ENCODE assay signal across 11 mouse cellular contexts in the genomic region with DNA sequence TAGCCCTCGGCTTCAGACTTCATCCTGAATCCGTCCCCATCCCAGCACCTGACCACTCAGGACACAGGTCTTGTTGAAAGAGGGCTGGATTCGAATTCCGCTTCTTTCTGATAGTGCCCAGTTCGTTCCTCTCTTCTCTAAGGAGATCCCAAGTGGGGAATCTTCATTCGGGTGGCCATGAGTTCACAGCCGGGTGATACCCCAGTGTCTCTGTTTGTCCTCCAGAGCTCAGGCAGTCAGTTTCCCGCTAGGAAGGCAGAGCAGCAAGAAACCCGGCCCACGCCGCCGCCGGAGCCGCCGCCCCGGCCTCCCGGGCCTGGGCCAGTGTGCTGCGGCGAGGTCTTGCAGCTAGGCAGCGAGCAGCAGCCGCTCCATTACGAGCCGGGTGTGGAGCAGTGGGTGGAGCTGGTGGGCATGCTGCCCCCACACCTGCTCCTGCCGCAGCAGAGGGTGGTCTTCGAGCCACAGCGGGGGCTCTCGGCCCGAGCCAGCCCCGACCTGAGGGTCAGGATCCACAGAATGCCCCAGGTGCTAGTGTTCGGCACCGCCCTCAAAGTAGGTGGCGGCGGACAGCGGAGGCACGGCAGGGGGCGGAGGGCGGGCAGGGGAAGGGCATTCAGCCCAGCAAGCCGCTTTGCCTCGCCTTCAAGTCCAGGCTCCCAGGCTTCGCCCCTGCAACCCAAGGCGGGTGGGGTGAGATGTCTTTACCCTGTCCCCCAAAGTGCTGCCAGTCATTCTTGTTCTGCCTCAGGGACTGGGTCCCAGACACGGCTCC. TPM values are rescaled to one million over a fixed set of nuclear protein-coding genes. Genes with fewer than 3 reads are reported as not detected.
DNase-seq lines count a peak whose midpoint lies in the region; ATAC-seq and TF ChIP-seq lines count a peak whose summit lies in the region.
"Had no signal": no experiment of that assay in that cellular context is flagged by ENCODE, and none has a peak within 500 bp of the region (broad histone marks: within the 10 kb centered on the region; RNA-seq: fewer than 3 reads in every experiment).

No protein-coding gene starts in this region.

- H3K9me3 ChIP-seq in heart, embryonic 14.5 days (ENCODE audit: control insufficient read depth, low read length) = no peaks in the 10 kb centered on the region
- no peaks in the 10 kb centered on the region for H3K9me3 ChIP-seq in hindbrain, embryonic 11.5 days (ENCODE audit: control insufficient read depth, low read length)
- no peaks in the 10 kb centered on the region for H3K9me3 ChIP-seq in limb, embryonic 14.5 days (ENCODE audit: control insufficient read depth, low read length)

- peaks cover 83% of the 10 kb centered on the region for H3K36me3 ChIP-seq in heart, embryonic 14.5 days (ENCODE audit: control insufficient read depth, insufficient read depth, low read length)
- H3K36me3 ChIP-seq in hindbrain, embryonic 11.5 days (ENCODE audit: control insufficient read depth, insufficient read depth, low read length) = 0 out of 2 replicates have a peak, but pooled peaks cover 5% of the 10 kb centered on the region
- peaks cover 87% of the 10 kb centered on the region for H3K36me3 ChIP-seq in limb, embryonic 14.5 days (ENCODE audit: control insufficient read depth, insufficient read depth, low read length)

- TF ChIP-seq POLR2A in limb, embryonic 14.5 days (IDR thresholded peaks at IDR 0.05; ENCODE audit: borderline replicate concordance, extremely low read depth, insufficient read depth, insufficient read length) = no peak

- H3K4me2 ChIP-seq in heart, embryonic 14.5 days (ENCODE audit: low read length) = peak overlapping the region; percentile 32
- peak overlapping the region; percentile 3; the same call in 1 of the 2 replicates for H3K4me2 ChIP-seq in hindbrain, embryonic 11.5 days (replicated peaks; ENCODE audit: low read depth, low read length)
- peak overlapping the region; percentile 18; the same call in 1 of the 2 replicates for H3K4me2 ChIP-seq in limb, embryonic 14.5 days (replicated peaks; ENCODE audit: low read depth, low read length, severe bottlenecking)

- DNase-seq in heart, postnatal 14 days = no peak
- DNase-seq in R1 (ENCODE audit: low read depth, low spot score) = peak; percentile 42
- DNase-seq in hindbrain, embryonic 11.5 days (ENCODE audit: low spot score) = peak; percentile 16
- no peak for DNase-seq in limb, embryonic 14.5 days (ENCODE audit: low spot score)
- no peak for DNase-seq in left cerebral cortex, postnatal 14 days (ENCODE audit: low spot score in 2 of 2)
- no peak for DNase-seq in adrenal gland, adult 8-10 months

- no peak for ATAC-seq in heart, embryonic 14.5 days (ENCODE audit: insufficient number of reproducible peaks, insufficient read depth, low FRiP score, low read depth)
- no peak for ATAC-seq in hindbrain, embryonic 11.5 days (ENCODE audit: low FRiP score)
- peak; percentile 19; the same call in 1 of the 2 replicates for ATAC-seq in limb, embryonic 14.5 days (ENCODE audit: low FRiP score, low read depth)
- ATAC-seq in inflammation-experienced regulatory T-cells, adult 6 months = no peak

- H3K27me3 ChIP-seq in heart, embryonic 14.5 days (ENCODE audit: control insufficient read depth, insufficient read depth, low read length) = no peaks in the 10 kb centered on the region
- no peaks in the 10 kb centered on the region for H3K27me3 ChIP-seq in hindbrain, embryonic 11.5 days (ENCODE audit: control insufficient read depth, insufficient read depth, low read length)
- no peaks in the 10 kb centered on the region for H3K27me3 ChIP-seq in limb, embryonic 14.5 days (ENCODE audit: control insufficient read depth, insufficient read depth, low read length)

- no peaks in the 10 kb centered on the region; a peak in 1 of 4 replicates for H3K4me1 ChIP-seq in heart, embryonic 14.5 days (ENCODE audit: control insufficient read depth in 2 of 2, insufficient read depth in 2 of 2, low read length in 2 of 2)
- H3K4me1 ChIP-seq in hindbrain, embryonic 11.5 days (replicated peaks; ENCODE audit: control insufficient read depth, insufficient read depth, low read length) = peaks cover 3% of the 10 kb centered on the region; the same call in 1 of the 2 replicates
- no peaks in the 10 kb centered on the region for H3K4me1 ChIP-seq in limb, embryonic 14.5 days (ENCODE audit: control insufficient read depth, insufficient read depth, low read length)

- no peak overlapping the region for H3K4me3 ChIP-seq in heart, embryonic 14.5 days (ENCODE audit: control insufficient read depth in 1 of 2, insufficient read depth in 1 of 2, low read depth in 1 of 2, low read length in 2 of 2)
- no peak overlapping the region for H3K4me3 ChIP-seq in hindbrain, embryonic 11.5 days (ENCODE audit: low read depth, low read length)
- H3K4me3 ChIP-seq in limb, embryonic 14.5 days (replicated peaks; ENCODE audit: low read length) = no peak overlapping the region

- WGBS in heart, embryonic 14.5 days = 55% methylated on average over 42 of the region's 42 CpGs
- 29% methylated on average over 40 of the region's 42 CpGs for WGBS in hindbrain, embryonic 11.5 days
- 32% methylated on average over 40 of the region's 42 CpGs for WGBS in limb, embryonic 14.5 days

- intact Hi-C loops in heart, postnatal 14 days (cut with DNase I) = no loop called here
- intact Hi-C loops in left cerebral cortex, postnatal 14 days (cut with DNase I) = no loop called here

- no peak overlapping the region for H3K27ac ChIP-seq in heart, embryonic 14.5 days (replicated peaks in 1 of 2; ENCODE audit: control insufficient read depth in 1 of 2, insufficient read depth in 1 of 2, low read depth in 2 of 2, low read length in 2 of 2)
- H3K27ac ChIP-seq in hindbrain, embryonic 11.5 days (ENCODE audit: low read depth, low read length) = no peak overlapping the region
- no peak overlapping the region for H3K27ac ChIP-seq in limb, embryonic 14.5 days (replicated peaks; ENCODE audit: low read depth, low read length)
- H3K27ac ChIP-seq: macrophage had no signal

- no peak overlapping the region for H3K9ac ChIP-seq in heart, embryonic 14.5 days (ENCODE audit: low read length)
- no peak overlapping the region for H3K9ac ChIP-seq in hindbrain, embryonic 11.5 days (ENCODE audit: low read depth, low read length)
- H3K9ac ChIP-seq in limb, embryonic 14.5 days (ENCODE audit: low read depth, low read length, severe bottlenecking) = peak overlapping the region; percentile 4; the same call in 1 of the 2 replicates

RNA-seq across cellular contexts. Expression of a gene that starts 17.9 kb away (rescaled TPM):
- polyA plus RNA-seq in heart, embryonic 14.5 days (2014; fragmentation: Nextera tagmentation; extraction: Ambion mirVana) = 6.1 and 6.3 TPM in 2 replicates
- 10 to 100 TPM; 12.2 to 12.7 TPM for total RNA-seq in heart, postnatal 14 days (2021)
- 5.5 and 8.8 TPM in 2 replicates for polyA plus RNA-seq in hindbrain, embryonic 11.5 days (2014; fragmentation: Nextera tagmentation; extraction: Ambion mirVana)
- 30.4 and 39.4 TPM in 2 replicates for polyA plus RNA-seq in limb, embryonic 14.5 days (2012; rRNA removed)
- 9.8 and 12.8 TPM in 2 replicates for polyA plus RNA-seq in limb, embryonic 14.5 days (2014; fragmentation: Nextera tagmentation; extraction: Ambion mirVana)
- total RNA-seq in left cerebral cortex, postnatal 14 days (2021) = 10 to 100 TPM; 18.5 to 21.1 TPM
- total RNA-seq in adrenal gland, adult 8-10 months (2022) = 10 to 100 TPM; 16.8 to 25.2 (median 20.5) TPM
- polyA plus RNA-seq in inflammation-experienced regulatory T-cells, adult 6 months (2017; shearing (Covaris generic)) = 10 to 100 TPM in 2 of 3 experiments, 1 to 10 TPM in 1; 9.4 to 13.2 (median 13.2) TPM

RNA-seq across cellular contexts. Expression of a gene that starts 19.6 kb away (rescaled TPM):
- 1.1 and 1.6 TPM in 2 replicates for polyA plus RNA-seq in heart, embryonic 14.5 days (2014; fragmentation: Nextera tagmentation; extraction: Ambion mirVana)
- total RNA-seq in heart, postnatal 14 days (2021) = 1 to 10 TPM; 2.6 to 3.3 TPM
- 2.0 and 2.2 TPM in 2 replicates for polyA plus RNA-seq in hindbrain, embryonic 11.5 days (2014; fragmentation: Nextera tagmentation; extraction: Ambion mirVana)
- 2.2 and 2.6 TPM in 2 replicates for polyA plus RNA-seq in limb, embryonic 14.5 days (2012; rRNA removed)
- 2.0 and 2.1 TPM in 2 replicates for polyA plus RNA-seq in limb, embryonic 14.5 days (2014; fragmentation: Nextera tagmentation; extraction: Ambion mirVana)
- total RNA-seq in left cerebral cortex, postnatal 14 days (2021) = 1 to 10 TPM; 3.9 to 4.0 TPM
- total RNA-seq in adrenal gland, adult 8-10 months (2022) = 1 to 10 TPM; 2.9 to 5.9 (median 4.2) TPM
- 1 to 10 TPM in 1 of 3 experiments, under 1 TPM in 2; 0.53 to 1.4 (median 0.91) TPM for polyA plus RNA-seq in inflammation-experienced regulatory T-cells, adult 6 months (2017; shearing (Covaris generic))

RNA-seq across cellular contexts. Expression of a gene that starts 20.0 kb away (rescaled TPM):
- polyA plus RNA-seq in heart, embryonic 14.5 days (2014; fragmentation: Nextera tagmentation; extraction: Ambion mirVana) = 6.3 and 6.4 TPM in 2 replicates
- total RNA-seq in heart, postnatal 14 days (2021) = 1 to 10 TPM; 9.7 to 9.8 TPM
- polyA plus RNA-seq in hindbrain, embryonic 11.5 days (2014; fragmentation: Nextera tagmentation; extraction: Ambion mirVana) = 12.5 and 12.8 TPM in 2 replicates
- 79.5 and 103 TPM in 2 replicates for polyA plus RNA-seq in limb, embryonic 14.5 days (2012; rRNA removed)
- polyA plus RNA-seq in limb, embryonic 14.5 days (2014; fragmentation: Nextera tagmentation; extraction: Ambion mirVana) = 8.7 and 11.5 TPM in 2 replicates
- 10 to 100 TPM; 21.2 to 21.5 TPM for total RNA-seq in left cerebral cortex, postnatal 14 days (2021)
- 10 to 100 TPM; 18.3 to 27.1 (median 23.8) TPM for total RNA-seq in adrenal gland, adult 8-10 months (2022)
- 10 to 100 TPM; 16.6 to 20.0 (median 18.6) TPM for polyA plus RNA-seq in inflammation-experienced regulatory T-cells, adult 6 months (2017; shearing (Covaris generic))

RNA-seq across cellular contexts. Expression of a gene that starts 39.7 kb away (rescaled TPM):
- polyA plus RNA-seq in heart, embryonic 14.5 days (2014; fragmentation: Nextera tagmentation; extraction: Ambion mirVana) = not detected in 2 replicates
- total RNA-seq in heart, postnatal 14 days (2021) = not detected
- polyA plus RNA-seq in hindbrain, embryonic 11.5 days (2014; fragmentation: Nextera tagmentation; extraction: Ambion mirVana) = 0.48 TPM in 1 of 2 replicates, not detected in the other
- polyA plus RNA-seq in limb, embryonic 14.5 days (2012; rRNA removed) = not detected in 2 replicates
- polyA plus RNA-seq in limb, embryonic 14.5 days (2014; fragmentation: Nextera tagmentation; extraction: Ambion mirVana) = not detected in 2 replicates
- total RNA-seq in left cerebral cortex, postnatal 14 days (2021) = not detected
- not detected for total RNA-seq in adrenal gland, adult 8-10 months (2022)
- 10 to 100 TPM; 21.2 to 34.2 (median 31.9) TPM for polyA plus RNA-seq in inflammation-experienced regulatory T-cells, adult 6 months (2017; shearing (Covaris generic))
- total RNA-seq: layer of hippocampus, postnatal 25 days had no signal
- polyA plus RNA-seq: cortical plate, adult 2 months; macrophage had no signal

RNA-seq across cellular contexts. Expression of a gene that starts 41.3 kb away (rescaled TPM):
- polyA plus RNA-seq in heart, embryonic 14.5 days (2014; fragmentation: Nextera tagmentation; extraction: Ambion mirVana) = 0.08 and 0.16 TPM in 2 replicates
- total RNA-seq in heart, postnatal 14 days (2021) = under 1 TPM in 1 of 2 experiments, not detected in 1; 0.12 TPM
- polyA plus RNA-seq in hindbrain, embryonic 11.5 days (2014; fragmentation: Nextera tagmentation; extraction: Ambion mirVana) = 0.17 and 0.23 TPM in 2 replicates
- 4.9 and 6.7 TPM in 2 replicates for polyA plus RNA-seq in limb, embryonic 14.5 days (2012; rRNA removed)
- polyA plus RNA-seq in limb, embryonic 14.5 days (2014; fragmentation: Nextera tagmentation; extraction: Ambion mirVana) = 1.3 and 1.5 TPM in 2 replicates
- not detected for total RNA-seq in left cerebral cortex, postnatal 14 days (2021)
- total RNA-seq in adrenal gland, adult 8-10 months (2022) = under 1 TPM; 0.10 to 0.86 (median 0.34) TPM
- 10 to 100 TPM in 1 of 3 experiments, 1 to 10 TPM in 2; 8.5 to 32.9 (median 8.7) TPM for polyA plus RNA-seq in inflammation-experienced regulatory T-cells, adult 6 months (2017; shearing (Covaris generic))
- total RNA-seq: layer of hippocampus, postnatal 25 days had no signal
- polyA plus RNA-seq: cortical plate, adult 2 months; macrophage had no signal

Comparison
In these comparisons a context has a peak if more than half of its experiments do, and no peak if none do; other contexts are left out.
1. DNase-seq: peak in R1 (single experiment) and hindbrain, embryonic 11.5 days (single experiment); none in heart, postnatal 14 days (0 of 2), limb, embryonic 14.5 days (single experiment), left cerebral cortex, postnatal 14 days (0 of 2) and adrenal gland, adult 8-10 months (single experiment).
2. Peak in every context shown above with its lines, with median percentiles within 50 percentile points of each other: H3K4me2 ChIP-seq.